Mouse (Mus musculus): ENCODE measurements around the gene Eif2d. TPM values are rescaled to one million over a fixed set of nuclear protein-coding genes. Genes with fewer than 3 reads are reported as not detected.

Gene Eif2d
- polyA plus RNA-seq (2015; fragmentation: Nextera tagmentation; extraction: Ambion mirVana), result 32.3 and 34.4 TPM in 2 replicates

GRCm38 (mm10) chr1:131153018-131153629 is at the start of gene Eif2d:
Gene Eif2d (plus strand): TSS chr1:131153181.
- under 1% methylated on average over 27 of the region's 27 CpGs for WGBS (ENCODE audit: insufficient replicate concordance)
- Histone ChIP-seq H3K4me3 (replicated peaks) (peak within 1 kb of the TSS; percentile 74), H3K27ac (peak within 1 kb of the TSS; percentile 75), H3K9me3 (replicated peaks) (no peaks in the 10 kb centered on the region), H3K4me1 (replicated peaks) (peaks cover 27% of the 10 kb centered on the region), H3K36me3 (peaks cover 5% of the 10 kb centered on the region), H3K9ac (peak within 1 kb of the TSS; percentile 84), H3K4me2 (peak within 1 kb of the TSS; percentile 91), H3K27me3 (0 out of 2 replicates have a peak, but pooled peaks cover 3% of the 10 kb centered on the region)
- peak; percentile 81 for DNase-seq
- peak; percentile 100 for ATAC-seq (ENCODE audit: low read depth)

- ATAC-seq (ENCODE audit: low read depth) (0 out of 2 replicates have a peak, but pooled peaks have one; percentile 19), DNase-seq (no peak)
- Histone ChIP-seq H3K4me2 (no peak overlapping the region; the same call in 1 of the 2 replicates), H3K36me3 (no peaks in the 10 kb centered on the region), H3K27me3 (no peaks in the 10 kb centered on the region), H3K4me1 (replicated peaks) (peaks cover 12% of the 10 kb centered on the region), H3K9ac (no peak overlapping the region), H3K9me3 (replicated peaks) (no peaks in the 10 kb centered on the region), H3K4me3 (replicated peaks) (no peak overlapping the region), H3K27ac (peak overlapping the region; percentile 14; the same call in 1 of the 2 replicates)
- 27% methylated on average over 10 of the region's 10 CpGs for WGBS (ENCODE audit: insufficient replicate concordance)
These were observed 49.1 kb upstream of the Eif2d start for GRCm38 (mm10) chr1:131103776-131104424.

DNA sequence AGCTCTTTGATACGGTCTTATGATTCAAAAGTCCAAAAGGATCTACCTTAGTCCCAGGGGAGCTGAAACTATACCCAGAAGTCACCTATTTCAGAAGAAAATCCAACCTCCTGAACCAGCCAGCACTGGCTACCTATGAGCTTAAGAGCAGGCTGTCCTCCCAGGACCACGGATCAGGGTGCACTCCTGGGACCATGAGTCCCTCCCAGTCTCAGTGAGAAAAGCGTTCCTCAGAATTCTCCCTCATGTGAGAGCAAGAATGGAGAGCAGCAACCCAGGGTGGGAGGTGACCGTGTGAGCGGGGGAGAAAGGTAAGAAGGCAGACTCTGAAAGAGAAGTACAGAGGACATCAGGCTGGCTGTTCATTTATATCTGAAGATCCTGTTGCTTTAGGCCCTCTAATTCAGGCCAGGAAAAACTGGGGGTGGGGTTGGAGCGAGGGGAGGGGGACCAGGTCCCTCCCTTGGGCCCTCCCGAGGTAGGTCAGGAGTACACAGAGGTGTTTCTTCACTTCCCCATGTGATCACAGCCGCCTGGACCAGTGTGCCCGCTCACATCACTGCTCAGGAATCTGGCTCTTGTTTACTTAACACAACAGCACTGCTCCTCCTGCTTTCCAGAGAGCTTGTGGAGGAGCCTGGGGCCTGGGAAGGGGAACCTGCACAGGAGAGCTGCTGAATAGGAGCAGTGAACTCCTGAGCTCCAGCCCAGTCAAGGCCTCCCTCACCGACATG is 45.2 kb upstream of the Eif2d start:
- DNase-seq, result no peak
- Histone ChIP-seq H3K36me3 (no peaks in the 10 kb centered on the region), H3K9ac (no peak overlapping the region), H3K27me3 (no peaks in the 10 kb centered on the region), H3K27ac (no peak overlapping the region), H3K4me1 (replicated peaks) (peaks cover 16% of the 10 kb centered on the region), H3K4me3 (replicated peaks) (no peak overlapping the region), H3K9me3 (replicated peaks) (no peaks in the 10 kb centered on the region), H3K4me2 (no peak overlapping the region)
- 59% methylated on average over 10 of the region's 10 CpGs for WGBS (ENCODE audit: insufficient replicate concordance)
- ATAC-seq (ENCODE audit: low read depth), result peak; percentile 69; the same call in 1 of the 2 replicates

GRCm38 (mm10) chr1:131110525-131111106 is 42.4 kb upstream of the Eif2d start:
- H3K9ac ChIP-seq, result no peak overlapping the region
- no peaks in the 10 kb centered on the region for H3K9me3 ChIP-seq (replicated peaks)
- H3K36me3 ChIP-seq, result no peaks in the 10 kb centered on the region
- ATAC-seq (ENCODE audit: low read depth) (no peak), DNase-seq (no peak)
- no peak overlapping the region for H3K4me3 ChIP-seq (replicated peaks)
- no peaks in the 10 kb centered on the region; the same call in 1 of the 2 replicates for H3K27me3 ChIP-seq
- WGBS (ENCODE audit: insufficient replicate concordance), result 34% methylated on average over 12 of the region's 12 CpGs
- peaks cover 7% of the 10 kb centered on the region; the same call in 1 of the 2 replicates for H3K4me1 ChIP-seq (replicated peaks)
- no peak overlapping the region for H3K27ac ChIP-seq
- H3K4me2 ChIP-seq, result no peak overlapping the region

- H3K4me1 ChIP-seq (replicated peaks), result peaks cover 12% of the 10 kb centered on the region
- no peak overlapping the region for H3K27ac ChIP-seq
- H3K36me3 ChIP-seq, result no peaks in the 10 kb centered on the region
- no peak overlapping the region for H3K4me3 ChIP-seq (replicated peaks)
- no peak overlapping the region for H3K9ac ChIP-seq
- no peak for DNase-seq
- no peaks in the 10 kb centered on the region; the same call in 1 of the 2 replicates for H3K27me3 ChIP-seq
- 36% methylated on average over 6 of the region's 6 CpGs for WGBS (ENCODE audit: insufficient replicate concordance)
- ATAC-seq (ENCODE audit: low read depth), result no peak
- H3K4me2 ChIP-seq, result no peak overlapping the region
- H3K9me3 ChIP-seq (replicated peaks), result no peaks in the 10 kb centered on the region
These were observed 40.4 kb upstream of the Eif2d start for GRCm38 (mm10) chr1:131112576-131112975.

GRCm38 (mm10) chr1:131115932-131116331 is 37.0 kb upstream of the Eif2d start:
- H3K27ac ChIP-seq, result no peak overlapping the region
- no peaks in the 10 kb centered on the region for H3K36me3 ChIP-seq
- WGBS (ENCODE audit: insufficient replicate concordance), result 11% methylated on average over 6 of the region's 6 CpGs
- H3K9me3 ChIP-seq (replicated peaks), result no peaks in the 10 kb centered on the region
- no peak overlapping the region for H3K9ac ChIP-seq
- H3K4me1 ChIP-seq (replicated peaks), result peaks cover 19% of the 10 kb centered on the region
- ATAC-seq (ENCODE audit: low read depth) (peak; percentile 45; the same call in 1 of the 2 replicates), DNase-seq (peak; percentile 46)
- H3K4me3 ChIP-seq (replicated peaks), result no peak overlapping the region
- H3K27me3 ChIP-seq, result no peaks in the 10 kb centered on the region; the same call in 1 of the 2 replicates
- H3K4me2 ChIP-seq, result no peak overlapping the region

DNA sequence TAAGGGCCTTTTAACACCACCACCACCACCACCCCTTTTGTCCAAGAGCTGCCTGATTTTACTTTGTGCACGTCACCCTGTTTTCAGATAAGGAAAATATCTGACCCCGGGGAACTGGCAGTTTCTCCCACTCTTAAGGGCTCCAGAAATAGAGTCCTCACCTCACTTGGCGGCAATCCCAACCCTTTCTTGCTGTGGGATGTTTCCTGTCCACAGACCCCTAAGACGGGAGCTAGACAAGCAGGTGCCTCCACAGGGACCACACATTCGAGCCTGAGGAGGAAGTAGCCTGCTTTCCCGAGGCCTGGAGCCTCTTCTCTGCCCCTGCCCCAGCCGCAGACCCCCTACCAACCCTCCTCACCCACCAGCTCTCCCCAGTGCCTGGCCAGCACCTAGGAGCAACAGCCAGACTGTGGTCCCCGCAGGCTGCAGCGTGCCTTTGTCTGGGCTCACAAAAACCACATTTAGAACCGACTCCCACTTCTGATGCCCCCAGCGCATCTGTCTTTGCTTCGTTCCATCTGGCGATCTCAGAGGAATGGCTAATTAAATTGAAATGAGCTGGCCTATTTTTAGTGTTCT is 36.5 kb upstream of the Eif2d start:
- 44% methylated on average over 13 of the region's 13 CpGs for WGBS (ENCODE audit: insufficient replicate concordance)
- Histone ChIP-seq H3K36me3 (no peaks in the 10 kb centered on the region), H3K9me3 (replicated peaks) (no peaks in the 10 kb centered on the region), H3K4me1 (replicated peaks) (peaks cover 19% of the 10 kb centered on the region), H3K9ac (no peak overlapping the region), H3K27me3 (no peaks in the 10 kb centered on the region; the same call in 1 of the 2 replicates), H3K4me2 (no peak overlapping the region), H3K4me3 (replicated peaks) (no peak overlapping the region), H3K27ac (no peak overlapping the region)
- ATAC-seq (ENCODE audit: low read depth), result no peak
- no peak for DNase-seq

- no peaks in the 10 kb centered on the region for H3K9me3 ChIP-seq (replicated peaks)
- DNase-seq (no peak), ATAC-seq (ENCODE audit: low read depth) (no peak)
- WGBS (ENCODE audit: insufficient replicate concordance), result 39% methylated on average over 10 of the region's 10 CpGs
- no peak overlapping the region for H3K27ac ChIP-seq
- no peak overlapping the region for H3K4me2 ChIP-seq
- H3K27me3 ChIP-seq, result peaks cover under 1% of the 10 kb centered on the region; the same call in 1 of the 2 replicates
- H3K4me1 ChIP-seq (replicated peaks), result peaks cover 25% of the 10 kb centered on the region
- no peak overlapping the region for H3K9ac ChIP-seq
- H3K36me3 ChIP-seq, result no peaks in the 10 kb centered on the region
- no peak overlapping the region for H3K4me3 ChIP-seq (replicated peaks)
These were observed 34.5 kb upstream of the Eif2d start for GRCm38 (mm10) chr1:131118530-131118929.

DNA sequence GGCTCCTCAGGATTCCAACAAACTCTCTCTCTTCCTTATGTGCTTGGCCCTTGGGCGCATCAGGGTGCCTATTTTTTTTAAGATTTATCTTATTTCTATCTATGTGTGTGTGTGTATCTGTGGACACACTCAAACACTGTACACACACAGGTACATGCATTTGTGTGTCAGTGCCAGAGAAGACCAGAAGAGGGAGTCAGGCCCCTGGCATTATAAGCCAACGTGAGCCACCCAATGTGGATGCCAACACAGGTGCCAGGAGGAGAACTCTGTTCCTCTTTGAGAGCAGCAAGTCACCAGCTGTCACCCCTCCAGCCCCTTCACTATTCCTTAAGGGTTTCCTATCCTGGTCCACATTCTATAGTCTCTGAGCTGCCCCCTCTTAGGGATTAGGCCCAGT is 34.0 kb upstream of the Eif2d start:
- DNase-seq, result peak; percentile 39
- H3K27me3 ChIP-seq, result peaks cover 5% of the 10 kb centered on the region; the same call in 1 of the 2 replicates
- 37% methylated on average over 2 of the region's 2 CpGs for WGBS (ENCODE audit: insufficient replicate concordance)
- H3K9me3 ChIP-seq (replicated peaks), result no peaks in the 10 kb centered on the region
- H3K36me3 ChIP-seq, result no peaks in the 10 kb centered on the region
- H3K27ac ChIP-seq, result no peak overlapping the region
- no peak overlapping the region for H3K4me2 ChIP-seq
- peak; percentile 61 for ATAC-seq (ENCODE audit: low read depth)
- H3K4me1 ChIP-seq (replicated peaks), result peaks cover 30% of the 10 kb centered on the region
- no peak overlapping the region for H3K9ac ChIP-seq
- H3K4me3 ChIP-seq (replicated peaks), result no peak overlapping the region

- Histone ChIP-seq H3K4me3 (replicated peaks) (no peak overlapping the region), H3K27ac (no peak overlapping the region), H3K4me2 (no peak overlapping the region), H3K4me1 (replicated peaks) (peaks cover 55% of the 10 kb centered on the region), H3K27me3 (0 out of 2 replicates have a peak, but pooled peaks cover 5% of the 10 kb centered on the region), H3K36me3 (peaks cover 4% of the 10 kb centered on the region), H3K9me3 (replicated peaks) (no peaks in the 10 kb centered on the region), H3K9ac (no peak overlapping the region)
- no peak for ATAC-seq (ENCODE audit: low read depth)
- no peak for DNase-seq
- WGBS (ENCODE audit: insufficient replicate concordance), result 29% methylated on average over 3 of the region's 3 CpGs
These were observed 31.0 kb upstream of the Eif2d start for GRCm38 (mm10) chr1:131121987-131122386.
